In genomic region chr14:97964543-97965069, GRCm38 (mm10) we compare ENCODE assay signal across 31 mouse cellular contexts.
DNase-seq lines count a peak whose midpoint lies in the region; ATAC-seq and TF ChIP-seq lines count a peak whose summit lies in the region.
"Had no signal": no experiment of that assay in that cellular context is flagged by ENCODE, and none has a peak within 500 bp of the region (broad histone marks: within the 10 kb centered on the region; RNA-seq: fewer than 3 reads in every experiment).

No protein-coding gene starts in this region.

- WGBS in heart, adult 2 months, result 37% methylated on average over 2 of the region's 2 CpGs
- 60% methylated on average over 2 of the region's 2 CpGs for WGBS in heart, embryonic 11.5 days (ENCODE audit: insufficient replicate concordance)
- WGBS in lung, embryonic 14.5 days, result 25% methylated on average over 2 of the region's 2 CpGs
- 80% methylated on average over 2 of the region's 2 CpGs for WGBS in midbrain, embryonic 12.5 days
- 82% methylated on average over 2 of the region's 2 CpGs for WGBS in midbrain, embryonic 10.5 days
- WGBS in stomach, embryonic 16.5 days, result 32% methylated on average over 2 of the region's 2 CpGs

- H3K9me3 ChIP-seq in heart, embryonic 11.5 days (replicated peaks; ENCODE audit: control insufficient read depth, low read length), result no peaks in the 10 kb centered on the region
- H3K9me3 ChIP-seq in lung, embryonic 14.5 days (ENCODE audit: low read depth, low read length), result no peaks in the 10 kb centered on the region
- H3K9me3 ChIP-seq in midbrain, embryonic 12.5 days, result no peaks in the 10 kb centered on the region
- no peaks in the 10 kb centered on the region for H3K9me3 ChIP-seq in midbrain, embryonic 10.5 days (replicated peaks)
- H3K9me3 ChIP-seq in stomach, embryonic 16.5 days (replicated peaks; ENCODE audit: control insufficient read depth, low read length), result no peaks in the 10 kb centered on the region
- H3K9me3 ChIP-seq: embryonic facial prominence, embryonic 12.5 days; G1E; heart, embryonic 12.5 days; limb, embryonic 10.5 days; limb, embryonic 15.5 days; liver, embryonic 13.5 days; megakaryocyte, embryonic 14.5 days had no signal

- TF ChIP-seq POLR2A in heart, adult 2 months (IDR thresholded peaks at IDR 0.05; ENCODE audit: insufficient read depth, low read depth, low read length), result no peak

- H3K4me1 ChIP-seq in heart, adult 2 months (ENCODE audit: control insufficient read depth, insufficient read depth, low read length), result no peaks in the 10 kb centered on the region
- no peaks in the 10 kb centered on the region for H3K4me1 ChIP-seq in heart, embryonic 11.5 days (ENCODE audit: control insufficient read depth, insufficient read depth, low read length)
- H3K4me1 ChIP-seq in lung, embryonic 14.5 days (ENCODE audit: insufficient read depth), result 0 out of 2 replicates have a peak, but pooled peaks cover 3% of the 10 kb centered on the region
- H3K4me1 ChIP-seq in midbrain, embryonic 12.5 days, result peaks cover 9% of the 10 kb centered on the region; the same call in 1 of the 2 replicates
- peaks cover 18% of the 10 kb centered on the region; the same call in 1 of the 2 replicates for H3K4me1 ChIP-seq in midbrain, embryonic 10.5 days
- no peaks in the 10 kb centered on the region; the same call in 1 of the 2 replicates for H3K4me1 ChIP-seq in stomach, embryonic 16.5 days (ENCODE audit: control insufficient read depth, insufficient read depth, low read length)
- H3K4me1 ChIP-seq: heart, embryonic 12.5 days; limb, embryonic 15.5 days; liver, embryonic 13.5 days; megakaryocyte, embryonic 14.5 days had no signal

- H3K9ac ChIP-seq in heart, adult 2 months (ENCODE audit: low read depth, low read length), result no peak overlapping the region
- no peak overlapping the region for H3K9ac ChIP-seq in heart, embryonic 11.5 days (ENCODE audit: low read depth, low read length)
- H3K9ac ChIP-seq in lung, embryonic 14.5 days, result no peak overlapping the region
- no peak overlapping the region for H3K9ac ChIP-seq in midbrain, embryonic 12.5 days (replicated peaks)
- H3K9ac ChIP-seq in stomach, embryonic 16.5 days (ENCODE audit: low read length), result no peak overlapping the region
- H3K9ac ChIP-seq: embryonic facial prominence, embryonic 12.5 days; heart, embryonic 12.5 days; limb, embryonic 15.5 days; liver, embryonic 13.5 days had no signal

- TF ChIP-seq EP300 in heart, adult 2 months (IDR thresholded peaks at IDR 0.05; ENCODE audit: insufficient read depth, low read depth, low read length), result no peak

- no peak overlapping the region for H3K4me3 ChIP-seq in heart, adult 2 months
- no peak overlapping the region for H3K4me3 ChIP-seq in heart, embryonic 11.5 days (ENCODE audit: low read depth, low read length)
- no peak overlapping the region for H3K4me3 ChIP-seq in lung, embryonic 14.5 days (ENCODE audit: low read depth, low read length)
- no peak overlapping the region for H3K4me3 ChIP-seq in midbrain, embryonic 12.5 days
- no peak overlapping the region for H3K4me3 ChIP-seq in midbrain, embryonic 10.5 days
- H3K4me3 ChIP-seq in stomach, embryonic 16.5 days (replicated peaks; ENCODE audit: low read length), result no peak overlapping the region
- H3K4me3 ChIP-seq: embryonic facial prominence, embryonic 12.5 days; heart, embryonic 12.5 days; limb, embryonic 10.5 days; limb, embryonic 15.5 days; liver, embryonic 13.5 days; megakaryocyte, embryonic 14.5 days had no signal

- no peaks in the 10 kb centered on the region; the same call in 1 of the 2 replicates for H3K36me3 ChIP-seq in heart, adult 2 months (ENCODE audit: control insufficient read depth, insufficient read depth, low read length)
- no peaks in the 10 kb centered on the region for H3K36me3 ChIP-seq in heart, embryonic 11.5 days (ENCODE audit: control insufficient read depth, insufficient read depth, low read length)
- H3K36me3 ChIP-seq in lung, embryonic 14.5 days (ENCODE audit: insufficient read depth), result no peaks in the 10 kb centered on the region
- no peaks in the 10 kb centered on the region for H3K36me3 ChIP-seq in midbrain, embryonic 12.5 days
- no peaks in the 10 kb centered on the region for H3K36me3 ChIP-seq in midbrain, embryonic 10.5 days
- H3K36me3 ChIP-seq in stomach, embryonic 16.5 days (ENCODE audit: control insufficient read depth, insufficient read depth, low read length), result no peaks in the 10 kb centered on the region
- H3K36me3 ChIP-seq: embryonic facial prominence, embryonic 12.5 days; G1E; heart, embryonic 12.5 days; limb, embryonic 10.5 days; limb, embryonic 15.5 days; liver, embryonic 13.5 days had no signal

- intact Hi-C loops in heart, adult 2 months (cut with DNase I), result no loop called here

- no peak overlapping the region for H3K4me2 ChIP-seq in heart, embryonic 11.5 days
- no peak overlapping the region for H3K4me2 ChIP-seq in lung, embryonic 14.5 days
- no peak overlapping the region for H3K4me2 ChIP-seq in midbrain, embryonic 12.5 days (replicated peaks)
- H3K4me2 ChIP-seq in stomach, embryonic 16.5 days (ENCODE audit: low read depth, low read length), result no peak overlapping the region
- H3K4me2 ChIP-seq: embryonic facial prominence, embryonic 12.5 days; heart, embryonic 12.5 days; limb, embryonic 15.5 days; liver, embryonic 13.5 days had no signal

- H3K79me2 ChIP-seq in heart, adult 2 months (replicated peaks; ENCODE audit: control insufficient read depth, insufficient read depth, low read length), result no peaks in the 10 kb centered on the region

- no peak for DNase-seq in heart, adult 2 months
- DNase-seq in lung, embryonic 14.5 days, result peak; percentile 27
- no peak for DNase-seq in lung, postnatal 4 days
- DNase-seq in midbrain, embryonic 10.5 days (ENCODE audit: low spot score), result no peak
- DNase-seq in testis, postnatal 14 days (ENCODE audit: low spot score), result no peak
- DNase-seq: adrenal gland, postnatal 10 days; cerebellum, adult 11-12 months; cerebellum, adult 9-11 months; embryo, embryonic 11 days; gastrocnemius, postnatal 14 days; heart, postnatal 10 days; kidney, adult 11 months; kidney, postnatal 14 days; layer of hippocampus, adult 9-11 months; liver, embryonic 13.5 days; lung, adult 2 months; midbrain, embryonic 14.5 days; right cerebral cortex, postnatal 4 days; thymus, adult 18-20 months; thymus, postnatal 25 days had no signal

- TF ChIP-seq CTCF in heart, adult 2 months (IDR thresholded peaks at IDR 0.05), result no peak
- no peak for TF ChIP-seq CTCF in lung, embryonic 14.5 days (IDR thresholded peaks at IDR 0.05; ENCODE audit: low read depth)

- H3K27ac ChIP-seq in heart, adult 2 months, result peak overlapping the region; percentile 3; the same call in 1 of the 2 replicates
- H3K27ac ChIP-seq in heart, embryonic 11.5 days (ENCODE audit: low read depth, low read length), result no peak overlapping the region
- H3K27ac ChIP-seq in lung, embryonic 14.5 days (ENCODE audit: low read depth), result no peak overlapping the region
- H3K27ac ChIP-seq in midbrain, embryonic 12.5 days (replicated peaks), result 0 out of 2 replicates have a peak overlapping the region, but pooled peaks have one; percentile 7
- H3K27ac ChIP-seq in midbrain, embryonic 10.5 days (replicated peaks), result no peak overlapping the region
- H3K27ac ChIP-seq in stomach, embryonic 16.5 days (ENCODE audit: low read length), result peak overlapping the region; percentile 38; the same call in 1 of the 2 replicates
- H3K27ac ChIP-seq: embryonic facial prominence, embryonic 12.5 days; limb, embryonic 10.5 days; limb, embryonic 15.5 days; liver, embryonic 13.5 days had no signal

- H3K27me3 ChIP-seq in heart, adult 2 months (ENCODE audit: control insufficient read depth, insufficient read depth, low read length), result no peaks in the 10 kb centered on the region
- no peaks in the 10 kb centered on the region for H3K27me3 ChIP-seq in heart, embryonic 11.5 days (ENCODE audit: control insufficient read depth, insufficient read depth, low read length)
- H3K27me3 ChIP-seq in lung, embryonic 14.5 days (ENCODE audit: insufficient read depth, low read length), result no peaks in the 10 kb centered on the region
- no peaks in the 10 kb centered on the region for H3K27me3 ChIP-seq in midbrain, embryonic 12.5 days
- H3K27me3 ChIP-seq in midbrain, embryonic 10.5 days (ENCODE audit: low read depth, poor library complexity, severe bottlenecking), result no peaks in the 10 kb centered on the region
- H3K27me3 ChIP-seq in stomach, embryonic 16.5 days (ENCODE audit: control insufficient read depth, insufficient read depth, low read length), result no peaks in the 10 kb centered on the region
- H3K27me3 ChIP-seq: embryonic facial prominence, embryonic 12.5 days; heart, embryonic 12.5 days; limb, embryonic 15.5 days; liver, embryonic 13.5 days; megakaryocyte, embryonic 14.5 days had no signal

- no peak for ATAC-seq in heart, embryonic 11.5 days (replicated peaks; ENCODE audit: insufficient number of reproducible peaks, low FRiP score, low TSS enrichment)
- ATAC-seq in lung, embryonic 14.5 days (ENCODE audit: insufficient read depth), result peak; percentile 66; the same call in 1 of the 2 replicates
- no peak for ATAC-seq in midbrain, embryonic 12.5 days (ENCODE audit: low FRiP score, low read depth)
- ATAC-seq in stomach, embryonic 16.5 days (ENCODE audit: insufficient read depth, low FRiP score), result peak; percentile 58; the same call in 1 of the 2 replicates
- ATAC-seq: forebrain, embryonic 14.5 days; Patski had no signal

Comparison
In these comparisons a context has a peak if more than half of its experiments do, and no peak if none do; other contexts are left out.
1. H3K27ac ChIP-seq: peak in heart, adult 2 months (single experiment), midbrain, embryonic 12.5 days (single experiment) and stomach, embryonic 16.5 days (single experiment); none in heart, embryonic 11.5 days (single experiment), lung, embryonic 14.5 days (single experiment) and midbrain, embryonic 10.5 days (single experiment).
2. ATAC-seq: peak in lung, embryonic 14.5 days (single experiment) and stomach, embryonic 16.5 days (single experiment); none in heart, embryonic 11.5 days (single experiment) and midbrain, embryonic 12.5 days (single experiment).